Mouse (Mus musculus): ENCODE measurements at regions not wholly inside any gene's neighbourhood (a gene's known extent, or its start where the extent isn't known, plus 50 kb on each side); places are given as distances from the start of the nearest gene placed in this dataset.

GRCm38 (mm10) chr1:69364069-69364468, 256.2 kb upstream of the Erbb4 start:
- TF ChIP-seq CTCF (IDR thresholded peaks at IDR 0.05; ENCODE audit: borderline replicate concordance, control insufficient read depth, extremely low read depth, insufficient read depth, low read length, poor library complexity): no peak
- no peak for TF ChIP-seq POLR2A (IDR thresholded peaks at IDR 0.05; ENCODE audit: control insufficient read depth, extremely low read depth, insufficient read depth, low read length, poor library complexity)
